Mouse (Mus musculus) adrenal gland, postnatal 10 days (tissue): ENCODE results near the gene Tas2r118. TPM values are rescaled to one million over a fixed set of nuclear protein-coding genes. Genes with fewer than 3 reads are reported as not detected.

Experiments
- DNase-seq: peaks from one replicate; pipeline ENCODE4 v3.0.0; 2021; ENCODE audit warnings: mixed read lengths
- long read RNA-seq, 2 experiments: library from polyadenylated mRNA; stranded (forward); transcript quantifications; one replicate each; pipeline ENCODE4 v2.0.0; 2021
- total RNA-seq, 2 experiments: library from RNA; stranded (reverse); gene quantifications; 2 replicates each; pipeline ENCODE4 v1.2.3; 2021

The Tas2r118 gene
- total RNA-seq, result not detected
- long read RNA-seq, experiment 1, result 0 reads
- long read RNA-seq, experiment 2, result 0 reads

GRCm38 (mm10) chr6:23969960-23970359 is at the start of gene Tas2r118:
TSS of gene Tas2r118 (minus strand) at chr6:23970060.
- no peak for DNase-seq

DNA sequence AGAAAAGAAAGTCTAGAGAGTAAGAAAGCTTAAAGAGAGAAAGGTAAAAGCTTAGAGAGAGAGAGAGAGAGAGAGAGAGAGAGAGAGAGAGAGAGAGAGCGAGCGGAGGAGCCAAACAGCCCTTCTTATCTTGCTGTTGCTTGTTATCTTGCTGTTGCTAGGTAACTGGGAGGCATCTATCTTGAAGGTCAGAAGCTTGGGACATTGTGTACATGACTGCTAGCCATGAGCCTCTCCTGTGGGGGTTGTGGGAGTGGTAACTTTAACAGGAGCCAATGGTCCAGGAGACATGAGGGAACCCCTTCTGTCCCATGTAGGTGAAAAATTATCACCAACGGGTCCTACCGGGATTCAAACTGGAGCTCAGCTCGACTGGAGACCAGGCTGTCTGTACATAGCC is 48.5 kb upstream of the Tas2r118 start:
- DNase-seq, result no peak

- DNase-seq, result no peak
These were observed 23.4 kb upstream of the Tas2r118 start for GRCm38 (mm10) chr6:23993276-23993675.

GRCm38 (mm10) chr6:23990687-23991387 is 21.0 kb upstream of the Tas2r118 start:
- DNase-seq, result no peak

DNA sequence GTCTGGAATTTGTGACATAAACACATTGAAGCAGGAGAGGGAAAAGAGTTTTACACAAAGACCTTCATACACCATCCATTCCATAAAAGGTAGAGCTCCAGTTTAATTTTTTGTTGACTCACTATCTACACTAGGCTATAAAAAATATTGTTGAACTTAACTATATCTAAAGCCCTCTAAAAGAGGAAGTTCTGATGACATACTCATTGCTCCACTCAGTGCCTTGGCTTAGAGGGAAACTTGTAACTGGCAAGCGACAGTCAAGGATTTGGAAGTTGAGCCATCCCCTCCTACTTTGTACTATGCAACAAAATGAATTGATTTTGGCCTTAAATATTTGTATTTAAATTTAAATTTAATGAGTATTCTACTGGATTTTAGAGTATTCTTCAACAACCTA is 16.4 kb upstream of the Tas2r118 start:
- no peak for DNase-seq

GRCm38 (mm10) chr6:23966980-23967379 is 2.9 kb downstream of the Tas2r118 start:
- no peak for DNase-seq

DNA sequence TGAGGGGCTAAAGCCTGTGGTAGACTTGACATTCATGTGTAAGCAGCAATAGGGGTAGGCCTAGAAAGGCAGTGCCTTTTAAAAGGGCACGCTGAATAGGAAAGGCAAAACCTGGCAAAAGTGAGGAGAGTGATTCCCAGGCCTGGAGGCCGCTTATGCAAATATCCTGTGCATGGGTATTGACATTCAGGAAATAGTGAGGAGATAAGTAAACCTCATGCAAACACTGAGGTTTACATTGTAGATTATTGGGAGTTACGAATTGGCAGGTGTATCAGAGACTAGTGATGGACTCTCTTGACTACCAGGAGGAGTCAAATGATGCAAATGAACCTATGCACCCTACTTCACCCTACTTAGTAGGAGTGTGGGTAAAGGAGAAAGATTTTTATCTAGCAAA is 3.9 kb downstream of the Tas2r118 start:
- no peak for DNase-seq

DNA sequence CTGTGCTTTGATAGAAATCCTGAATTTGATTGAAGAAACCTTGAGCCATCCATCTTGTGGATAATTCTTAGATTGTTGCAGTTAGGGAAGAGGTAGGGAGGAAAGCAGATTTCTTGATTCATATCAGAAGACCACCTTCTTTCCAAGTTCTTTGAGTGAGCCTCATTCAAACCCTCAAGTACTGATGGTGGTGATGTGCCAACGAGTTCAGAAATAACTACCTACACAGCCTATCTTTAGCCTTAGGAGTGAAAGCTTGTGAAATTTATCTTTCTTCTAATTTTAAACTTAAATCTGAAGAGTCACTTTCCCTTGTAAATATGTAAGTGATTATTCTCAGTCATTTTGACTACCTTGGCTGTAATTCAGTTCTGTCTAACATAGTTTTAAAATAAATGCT is 6.1 kb downstream of the Tas2r118 start:
- DNase-seq, result no peak

DNA sequence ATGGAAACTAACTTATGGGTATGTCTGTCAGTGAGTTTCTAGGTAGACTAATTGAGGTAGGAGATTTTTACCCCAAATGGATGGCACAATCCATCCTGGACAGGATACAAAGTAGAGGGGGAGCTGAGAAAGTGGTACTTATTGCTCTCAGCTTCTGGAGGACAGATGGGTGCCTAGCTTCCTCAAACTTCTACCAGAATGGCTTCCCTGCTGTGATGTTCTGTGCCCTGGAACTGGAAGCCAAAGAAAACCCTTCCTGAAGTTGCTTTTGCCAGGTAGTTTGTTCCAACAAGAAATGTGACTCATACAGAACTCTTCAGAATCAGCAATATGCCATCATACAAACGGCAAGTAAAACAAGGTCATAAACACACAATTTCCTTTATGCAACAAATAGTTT is 29.1 kb downstream of the Tas2r118 start:
- DNase-seq, result no peak

GRCm38 (mm10) chr6:23938575-23939488 is 31.0 kb downstream of the Tas2r118 start:
- no peak for DNase-seq

- no peak for DNase-seq
These were observed 33.4 kb downstream of the Tas2r118 start for GRCm38 (mm10) chr6:23936414-23936813.

GRCm38 (mm10) chr6:23923806-23924205 is 46.1 kb downstream of the Tas2r118 start:
- no peak for DNase-seq

Other genes with a start within 250 kb of the Tas2r118 start
- 1 to 10 TPM; 3.5 to 4.8 TPM for gene Cadps2, start 130.6 kb downstream of the Tas2r118 start, total RNA-seq
- gene Slc13a1, start 198.0 kb upstream of the Tas2r118 start, total RNA-seq, result under 1 TPM; 0.09 to 0.30 TPM